Mouse (Mus musculus) hindbrain, embryonic 15.5 days (tissue): ENCODE measurements around the gene Nt5c3b. TPM values are rescaled to one million over a fixed set of nuclear protein-coding genes. Genes with fewer than 3 reads are reported as not detected.

Source experiments
- ATAC-seq: fragments of 200-750 bp; cut with Nextera tagmentation; 2 replicates; pipeline ENCODE4 v1.8.0; 2017; ENCODE audit warnings: low read depth, moderate number of reproducible peaks, moderate TSS enrichment; ENCODE audit not compliant: low FRiP score
- H3K27ac ChIP-seq: fragments of 300-500 bp; sonication (generic); replicated peaks from 2 replicates; pipeline ENCODE4 v1.5.1; 2015; ENCODE audit warnings: mild to moderate bottlenecking, inconsistent platforms
- H3K27me3 ChIP-seq: fragments of 300-500 bp; sonication (generic); 2 replicates; pipeline ENCODE4 v1.6.1; 2015; ENCODE audit warnings: control low read depth, inconsistent platforms
- H3K36me3 ChIP-seq: fragments of 300-500 bp; sonication (generic); 2 replicates; pipeline ENCODE4 v1.6.1; 2015; ENCODE audit warnings: control low read depth, inconsistent platforms
- H3K4me1 ChIP-seq: fragments of 300-500 bp; sonication (generic); replicated peaks from 2 replicates; pipeline ENCODE4 v1.6.1; 2015; ENCODE audit warnings: control low read depth, inconsistent platforms
- H3K4me2 ChIP-seq: fragments of 300-500 bp; sonication (generic); 2 replicates; pipeline ENCODE4 v1.6.1; 2015; ENCODE audit warnings: moderate library complexity, mild to moderate bottlenecking, inconsistent platforms
- H3K4me3 ChIP-seq: fragments of 300-500 bp; sonication (generic); 2 replicates; pipeline ENCODE4 v1.5.1; 2015; ENCODE audit warnings: mild to moderate bottlenecking, inconsistent platforms
- H3K9ac ChIP-seq: fragments of 300-500 bp; sonication (generic); 2 replicates; pipeline ENCODE4 v1.6.1; 2015; ENCODE audit warnings: inconsistent platforms
- H3K9me3 ChIP-seq: fragments of 300-500 bp; sonication (generic); 2 replicates; pipeline ENCODE4 v1.6.1; 2016; ENCODE audit warnings: control low read depth, inconsistent platforms
- WGBS: fragments of 180-500 bp; shearing (Covaris S2); methylation state at CpG from one replicate; pipeline ENCODE4 v1.1.7; 2015; 5-methylcytosine and 5-hydroxymethylcytosine counted together
- polyA plus RNA-seq: library from polyadenylated mRNA; unstranded; fragments of >200 nt; fragmentation: Nextera tagmentation; extraction: Ambion mirVana; gene quantifications from 2 replicates; pipeline ENCODE4 v1.2.1, GENCODE M21; 2015

Nt5c3b gene
- 112 and 114 TPM in 2 replicates for polyA plus RNA-seq

- no peaks in the 10 kb centered on the region for H3K9me3 ChIP-seq
- ATAC-seq = no peak
- H3K36me3 ChIP-seq = peaks cover 5% of the 10 kb centered on the region; the same call in 1 of the 2 replicates
- H3K4me1 ChIP-seq = peaks cover 18% of the 10 kb centered on the region
- WGBS = 82% methylated on average over 8 of the region's 8 CpGs
- H3K4me2 ChIP-seq = peak within 1 kb of the TSS; percentile 85
- peak within 1 kb of the TSS; percentile 82 for H3K27ac ChIP-seq
- H3K27me3 ChIP-seq = no peaks in the 10 kb centered on the region
- H3K9ac ChIP-seq = peak within 1 kb of the TSS; percentile 94
- H3K4me3 ChIP-seq = peak within 1 kb of the TSS; percentile 91
Observed at GRCm38 (mm10) chr11:100441797-100442196, at the start of gene Nt5c3b, which contains the start of gene Klhl10. TSS of gene Nt5c3b (minus strand) at chr11:100441808. TSS of gene Klhl10 (plus strand) at chr11:100441917.

- Histone ChIP-seq H3K36me3 (peaks cover 87% of the 10 kb centered on the region), H3K4me2 (no peak overlapping the region), H3K4me1 (no peaks in the 10 kb centered on the region), H3K9me3 (no peaks in the 10 kb centered on the region), H3K27ac (no peak overlapping the region), H3K9ac (no peak overlapping the region), H3K4me3 (no peak overlapping the region), H3K27me3 (no peaks in the 10 kb centered on the region)
- ATAC-seq = no peak
- 92% methylated on average over 6 of the region's 6 CpGs for WGBS
Observed at GRCm38 (mm10) chr11:100490951-100491350, 49.3 kb upstream of the Nt5c3b start.

GRCm38 (mm10) chr11:100485801-100486538 is 44.4 kb upstream of the Nt5c3b start:
- Histone ChIP-seq H3K27ac (no peak overlapping the region), H3K4me1 (no peaks in the 10 kb centered on the region), H3K4me2 (no peak overlapping the region), H3K36me3 (peaks cover 86% of the 10 kb centered on the region), H3K27me3 (no peaks in the 10 kb centered on the region), H3K9ac (no peak overlapping the region), H3K4me3 (no peak overlapping the region), H3K9me3 (no peaks in the 10 kb centered on the region)
- no peak for ATAC-seq
- WGBS = 88% methylated on average over 8 of the region's 8 CpGs

- Histone ChIP-seq H3K4me3 (no peak overlapping the region), H3K9ac (no peak overlapping the region), H3K27ac (no peak overlapping the region), H3K36me3 (peaks cover 84% of the 10 kb centered on the region), H3K9me3 (no peaks in the 10 kb centered on the region), H3K27me3 (no peaks in the 10 kb centered on the region), H3K4me2 (no peak overlapping the region), H3K4me1 (no peaks in the 10 kb centered on the region)
- 96% methylated on average over 3 of the region's 3 CpGs for WGBS
- ATAC-seq = no peak
Observed at GRCm38 (mm10) chr11:100484461-100484860, 42.9 kb upstream of the Nt5c3b start.

- no peak for ATAC-seq
- Histone ChIP-seq H3K9ac (no peak overlapping the region), H3K4me2 (no peak overlapping the region), H3K9me3 (no peaks in the 10 kb centered on the region), H3K27ac (no peak overlapping the region), H3K36me3 (peaks cover 75% of the 10 kb centered on the region), H3K27me3 (no peaks in the 10 kb centered on the region), H3K4me3 (no peak overlapping the region), H3K4me1 (no peaks in the 10 kb centered on the region)
- 93% methylated on average over 7 of the region's 7 CpGs for WGBS
Observed at GRCm38 (mm10) chr11:100479152-100479551, 37.5 kb upstream of the Nt5c3b start.

- WGBS = 95% methylated on average over 5 of the region's 5 CpGs
- Histone ChIP-seq H3K36me3 (peaks cover 47% of the 10 kb centered on the region), H3K4me2 (no peak overlapping the region), H3K27ac (no peak overlapping the region), H3K27me3 (no peaks in the 10 kb centered on the region), H3K4me3 (no peak overlapping the region), H3K4me1 (peaks cover 1% of the 10 kb centered on the region; the same call in 1 of the 2 replicates), H3K9me3 (no peaks in the 10 kb centered on the region), H3K9ac (no peak overlapping the region)
- no peak for ATAC-seq
Observed at GRCm38 (mm10) chr11:100476281-100476680, 34.7 kb upstream of the Nt5c3b start.

GRCm38 (mm10) chr11:100472935-100473295 is 31.3 kb upstream of the Nt5c3b start:
- H3K4me2 ChIP-seq = peak overlapping the region; percentile 76
- H3K4me3 ChIP-seq = peak overlapping the region; percentile 88
- 37% methylated on average over 5 of the region's 5 CpGs for WGBS
- peaks cover 16% of the 10 kb centered on the region for H3K36me3 ChIP-seq
- peaks cover 27% of the 10 kb centered on the region for H3K4me1 ChIP-seq
- no peak overlapping the region for H3K9ac ChIP-seq
- peak; percentile 27 for ATAC-seq
- no peaks in the 10 kb centered on the region for H3K9me3 ChIP-seq
- no peaks in the 10 kb centered on the region for H3K27me3 ChIP-seq
- no peak overlapping the region; the same call in 1 of the 2 replicates for H3K27ac ChIP-seq

- H3K4me3 ChIP-seq = peak within 1 kb of the TSS; percentile 88
- H3K4me2 ChIP-seq = peak within 1 kb of the TSS; percentile 76
- H3K27ac ChIP-seq = peak within 1 kb of the TSS; percentile 92
- H3K4me1 ChIP-seq = peaks cover 27% of the 10 kb centered on the region
- H3K9ac ChIP-seq = peak within 1 kb of the TSS; percentile 91
- WGBS = under 1% methylated on average over 83 of the region's 83 CpGs
- ATAC-seq = peak; percentile 91
- peaks cover 14% of the 10 kb centered on the region for H3K36me3 ChIP-seq
- no peaks in the 10 kb centered on the region for H3K27me3 ChIP-seq
- H3K9me3 ChIP-seq = no peaks in the 10 kb centered on the region
Observed at GRCm38 (mm10) chr11:100472197-100472934, 30.8 kb upstream of the Nt5c3b start, which contains the start of gene Klhl11. TSS of gene Klhl11 (minus strand) at chr11:100472741.

- Histone ChIP-seq H3K9ac (peak overlapping the region; percentile 91), H3K4me3 (peak overlapping the region; percentile 88), H3K27ac (peak overlapping the region; percentile 92), H3K27me3 (no peaks in the 10 kb centered on the region), H3K9me3 (no peaks in the 10 kb centered on the region), H3K36me3 (peaks cover 11% of the 10 kb centered on the region), H3K4me1 (peaks cover 27% of the 10 kb centered on the region), H3K4me2 (peak overlapping the region; percentile 76)
- peak; percentile 29; the same call in 1 of the 2 replicates for ATAC-seq
- WGBS = 3% methylated on average over 30 of the region's 30 CpGs
Observed at GRCm38 (mm10) chr11:100471352-100472196, 30.0 kb upstream of the Nt5c3b start.

- no peaks in the 10 kb centered on the region for H3K9me3 ChIP-seq
- 81% methylated on average over 1 of the region's 1 CpGs for WGBS
- H3K36me3 ChIP-seq = peaks cover 19% of the 10 kb centered on the region
- H3K4me3 ChIP-seq = no peak overlapping the region
- H3K9ac ChIP-seq = no peak overlapping the region
- no peak overlapping the region for H3K4me2 ChIP-seq
- no peak overlapping the region for H3K27ac ChIP-seq
- no peak for ATAC-seq
- H3K27me3 ChIP-seq = no peaks in the 10 kb centered on the region
- H3K4me1 ChIP-seq = peaks cover 21% of the 10 kb centered on the region
Observed at GRCm38 (mm10) chr11:100465833-100466232, 24.2 kb upstream of the Nt5c3b start.

GRCm38 (mm10) chr11:100465229-100465792 is 23.7 kb upstream of the Nt5c3b start:
- Histone ChIP-seq H3K4me2 (no peak overlapping the region), H3K4me1 (peaks cover 16% of the 10 kb centered on the region), H3K9me3 (no peaks in the 10 kb centered on the region), H3K9ac (no peak overlapping the region), H3K4me3 (no peak overlapping the region), H3K27me3 (no peaks in the 10 kb centered on the region), H3K27ac (no peak overlapping the region), H3K36me3 (peaks cover 19% of the 10 kb centered on the region)
- ATAC-seq = no peak
- 100% methylated on average over 1 of the region's 1 CpGs for WGBS
